Mouse (Mus musculus) ES-Bruce4 (cell line): Measurements from ENCODE around the gene Rbbp5. TPM values are rescaled to one million over a fixed set of nuclear protein-coding genes. Genes with fewer than 3 reads are reported as not detected.

Experiments
- H3K27ac ChIP-seq: 2 replicates; pipeline ENCODE4 v1.5.1; 2012; ENCODE audit warnings: low read length, inconsistent platforms; ENCODE audit not compliant: insufficient read depth
- H3K27me3 ChIP-seq: 2 replicates; pipeline ENCODE4 v1.6.1; 2012; ENCODE audit warnings: mild to moderate bottlenecking, low read length, inconsistent platforms; ENCODE audit not compliant: control insufficient read depth, poor library complexity, insufficient read depth, severe bottlenecking
- H3K36me3 ChIP-seq: 2 replicates; pipeline ENCODE4 v1.6.1; 2012; ENCODE audit warnings: inconsistent platforms, mild to moderate bottlenecking, low read length, moderate library complexity; ENCODE audit not compliant: control insufficient read depth, poor library complexity, insufficient read depth, severe bottlenecking
- H3K4me1 ChIP-seq: one replicate; pipeline ENCODE4 v1.8.1; 2011; ENCODE audit warnings: low read length; ENCODE audit not compliant: control insufficient read depth, insufficient read depth
- H3K4me3 ChIP-seq: 2 replicates; pipeline ENCODE4 v1.5.1; 2011; ENCODE audit warnings: low read depth, mild to moderate bottlenecking, low read length
- H3K9ac ChIP-seq: 2 replicates; pipeline ENCODE4 v1.6.1; 2012; ENCODE audit warnings: low read depth, mild to moderate bottlenecking, inconsistent platforms; ENCODE audit not compliant: poor library complexity, severe bottlenecking
- H3K9me3 ChIP-seq: replicated peaks from 2 replicates; pipeline ENCODE4 v1.6.1; 2012; ENCODE audit warnings: mild to moderate bottlenecking, low read length, inconsistent platforms; ENCODE audit not compliant: control insufficient read depth, poor library complexity, insufficient read depth, severe bottlenecking
- CTCF ChIP-seq: IDR thresholded peaks from one replicate; pipeline ENCODE4 v1.8.1; 2011; ENCODE audit warnings: low read depth, low read length
- EP300 ChIP-seq: IDR thresholded peaks from 2 replicates; pipeline ENCODE4 v1.6.1; 2011; ENCODE audit warnings: low read depth, low read length; ENCODE audit not compliant: insufficient read depth
- POLR2A ChIP-seq: IDR thresholded peaks from one replicate; pipeline ENCODE4 v1.8.1; 2011; ENCODE audit warnings: low read length; ENCODE audit not compliant: insufficient read depth
- polyA plus RNA-seq: library from polyadenylated mRNA; stranded (reverse); fragments of >200 nt; gene quantifications from 2 replicates; pipeline ENCODE4 v1.2.4, GENCODE M21; 2011; ENCODE audit warnings: low read depth; ENCODE audit not compliant: missing spikeins, insufficient read depth, insufficient read length

Rbbp5 gene
- polyA plus RNA-seq, 1 experiment: 85.4 TPM

DNA sequence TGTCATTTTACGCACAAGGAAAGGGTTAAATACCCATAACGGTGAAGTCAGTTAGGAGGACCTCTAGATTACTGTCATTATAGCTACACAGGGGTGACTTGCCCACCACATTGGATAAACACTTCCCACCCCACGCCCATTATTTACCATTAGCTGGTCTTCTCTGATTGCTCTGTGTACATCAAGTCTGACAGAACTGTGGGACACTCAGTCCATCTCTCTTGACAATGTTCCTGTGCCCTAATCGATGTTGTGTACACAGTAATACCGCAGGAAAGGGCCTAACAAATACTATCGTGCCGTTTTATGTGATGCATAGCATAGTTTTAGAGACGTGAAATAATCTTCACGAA is 614 bp upstream of the Rbbp5 start:
- Histone ChIP-seq H3K4me1 (peaks cover 3% of the 10 kb centered on the region), H3K9me3 (no peaks in the 10 kb centered on the region), H3K27me3 (no peaks in the 10 kb centered on the region), H3K9ac (peak overlapping the region; percentile 71), H3K4me3 (peak overlapping the region; percentile 99), H3K27ac (peak overlapping the region; percentile 94), H3K36me3 (no peaks in the 10 kb centered on the region; the same call in 1 of the 2 replicates)
- TF ChIP-seq POLR2A: no peak
- TF ChIP-seq CTCF: no peak
- TF ChIP-seq EP300: no peak

DNA sequence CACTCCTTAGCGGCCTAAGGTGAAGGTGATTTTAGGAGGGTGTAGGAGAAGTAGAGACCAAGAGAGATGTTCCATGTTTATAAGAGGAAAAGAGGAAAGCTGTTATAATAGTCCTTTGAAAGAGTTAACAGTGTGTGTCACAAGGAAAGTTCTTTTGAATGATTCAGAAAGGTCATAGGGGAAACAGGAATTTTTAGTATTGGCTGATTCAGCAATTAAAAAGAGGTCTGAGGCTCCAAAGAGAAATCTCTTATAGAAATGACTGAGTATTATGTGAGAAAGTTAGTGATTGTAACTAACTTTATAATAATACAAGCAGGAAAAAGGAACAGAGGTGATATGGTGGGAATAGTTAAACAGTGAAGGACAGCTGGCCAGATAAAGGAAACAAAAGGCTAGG is 2.3 kb downstream of the Rbbp5 start:
- TF ChIP-seq EP300 (no peak), CTCF (no peak)
- Histone ChIP-seq H3K4me1 (no peaks in the 10 kb centered on the region), H3K27ac (no peak overlapping the region), H3K27me3 (no peaks in the 10 kb centered on the region), H3K36me3 (peaks cover 3% of the 10 kb centered on the region), H3K4me3 (no peak overlapping the region), H3K9ac (no peak overlapping the region), H3K9me3 (no peaks in the 10 kb centered on the region)

DNA sequence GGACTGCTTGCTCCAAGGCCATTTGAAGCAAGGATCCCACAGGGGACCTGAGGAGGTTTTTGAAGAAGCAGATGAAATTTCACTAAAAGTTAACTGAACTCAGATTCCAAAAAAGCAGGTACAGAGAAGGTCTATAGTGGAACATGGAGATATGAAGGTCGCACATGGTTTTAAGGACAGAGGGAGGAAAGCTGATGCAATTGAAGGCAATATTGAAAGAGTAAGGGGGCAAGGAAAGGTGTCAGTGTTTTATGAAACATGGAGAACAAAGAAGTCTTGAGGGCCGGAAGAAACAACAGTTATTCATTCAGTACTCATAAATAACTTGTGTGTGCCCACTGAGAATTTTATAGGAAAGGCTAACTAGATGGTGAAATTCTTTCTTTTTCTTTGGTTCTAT is 4.5 kb downstream of the Rbbp5 start:
- TF ChIP-seq EP300 (no peak), POLR2A (no peak), CTCF (no peak)
- H3K36me3 ChIP-seq: peaks cover 15% of the 10 kb centered on the region
- H3K4me3 ChIP-seq: no peak overlapping the region
- H3K27ac ChIP-seq: peak overlapping the region; percentile 36; the same call in 1 of the 2 replicates
- no peak overlapping the region for H3K9ac ChIP-seq
- no peaks in the 10 kb centered on the region for H3K27me3 ChIP-seq
- H3K9me3 ChIP-seq: no peaks in the 10 kb centered on the region
- no peaks in the 10 kb centered on the region for H3K4me1 ChIP-seq

- no peak overlapping the region for H3K27ac ChIP-seq
- H3K4me1 ChIP-seq: no peaks in the 10 kb centered on the region
- peaks cover 24% of the 10 kb centered on the region for H3K36me3 ChIP-seq
- no peaks in the 10 kb centered on the region for H3K27me3 ChIP-seq
- H3K9me3 ChIP-seq: no peaks in the 10 kb centered on the region
- no peak overlapping the region for H3K4me3 ChIP-seq
- no peak overlapping the region for H3K9ac ChIP-seq
- TF ChIP-seq CTCF (no peak), POLR2A (no peak), EP300 (no peak)
Observed at GRCm38 (mm10) chr1:132483234-132483633, 6.1 kb downstream of the Rbbp5 start.

- Histone ChIP-seq H3K27ac (no peak overlapping the region), H3K9ac (no peak overlapping the region), H3K36me3 (peaks cover 26% of the 10 kb centered on the region), H3K4me1 (no peaks in the 10 kb centered on the region), H3K9me3 (no peaks in the 10 kb centered on the region), H3K27me3 (no peaks in the 10 kb centered on the region), H3K4me3 (no peak overlapping the region)
- TF ChIP-seq CTCF: no peak
- no peak for TF ChIP-seq POLR2A
- TF ChIP-seq EP300: no peak
Observed at GRCm38 (mm10) chr1:132483759-132484158, 6.6 kb downstream of the Rbbp5 start.

GRCm38 (mm10) chr1:132500535-132500934 is 23.4 kb downstream of the Rbbp5 start:
- no peak overlapping the region for H3K9ac ChIP-seq
- H3K36me3 ChIP-seq: peaks cover 73% of the 10 kb centered on the region
- H3K27ac ChIP-seq: no peak overlapping the region
- no peak overlapping the region for H3K4me3 ChIP-seq
- H3K4me1 ChIP-seq: no peaks in the 10 kb centered on the region
- TF ChIP-seq EP300 (no peak), POLR2A (no peak), CTCF (no peak)
- H3K27me3 ChIP-seq: no peaks in the 10 kb centered on the region
- H3K9me3 ChIP-seq: no peaks in the 10 kb centered on the region

DNA sequence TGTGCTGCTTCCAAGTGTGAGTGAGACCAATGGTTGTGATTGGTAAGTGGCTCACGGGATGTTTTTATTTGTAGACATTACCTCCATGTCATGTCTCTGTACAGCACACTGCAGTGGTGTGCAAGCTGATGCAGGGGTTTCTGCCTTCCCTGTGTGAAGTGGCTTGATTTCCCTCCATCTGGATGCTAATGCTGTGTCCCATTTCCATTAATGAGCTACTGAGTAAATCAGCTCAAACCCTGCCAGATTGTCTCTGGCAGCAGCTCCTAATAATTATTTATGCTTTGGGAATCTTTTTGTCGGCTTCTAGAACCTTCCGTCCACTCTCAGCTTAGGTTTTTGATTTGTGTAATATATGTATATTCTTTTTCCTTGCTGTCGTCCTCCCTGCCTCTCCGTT is 28.0 kb downstream of the Rbbp5 start:
- no peak for TF ChIP-seq EP300
- H3K9ac ChIP-seq: no peak overlapping the region
- H3K27ac ChIP-seq: no peak overlapping the region
- peaks cover 54% of the 10 kb centered on the region for H3K36me3 ChIP-seq
- no peaks in the 10 kb centered on the region for H3K4me1 ChIP-seq
- no peaks in the 10 kb centered on the region for H3K27me3 ChIP-seq
- H3K9me3 ChIP-seq: no peaks in the 10 kb centered on the region
- H3K4me3 ChIP-seq: no peak overlapping the region
